Mouse (Mus musculus) small intestine, adult 2 months (tissue): ENCODE data around the gene Cdkn2aipnl. TPM values are rescaled to one million over a fixed set of nuclear protein-coding genes. Genes with fewer than 3 reads are reported as not detected.

Source experiments
- H3K27ac ChIP-seq: fragments of 200-500 bp; 2 replicates; pipeline ENCODE4 v1.5.1; 2012; ENCODE audit warnings: low read depth, low read length, control low read depth, inconsistent platforms; ENCODE audit not compliant: insufficient read depth
- H3K27me3 ChIP-seq: fragments of 200-500 bp; 2 replicates; pipeline ENCODE4 v1.6.1; 2012; ENCODE audit warnings: mild to moderate bottlenecking, moderate library complexity, low read length, inconsistent platforms; ENCODE audit not compliant: control insufficient read depth, insufficient read depth
- H3K36me3 ChIP-seq: fragments of 200-500 bp; 2 replicates; pipeline ENCODE4 v1.6.1; 2012; ENCODE audit warnings: mild to moderate bottlenecking, low read length, control low read depth, inconsistent platforms; ENCODE audit not compliant: control insufficient read depth, insufficient read depth
- H3K4me1 ChIP-seq: fragments of 200-500 bp; 2 replicates; pipeline ENCODE4 v1.6.1; 2012; ENCODE audit warnings: low read length, inconsistent platforms, mixed read lengths; ENCODE audit not compliant: control insufficient read depth, insufficient read depth, insufficient read length
- H3K4me3 ChIP-seq: fragments of 200-500 bp; 2 replicates; pipeline ENCODE4 v1.5.1; 2012; ENCODE audit warnings: low read depth, mild to moderate bottlenecking, control low read depth, inconsistent platforms, low read length, moderate library complexity
- CTCF ChIP-seq: fragments of 200-500 bp; IDR thresholded peaks from 2 replicates; pipeline ENCODE4 v1.5.1; 2012; ENCODE audit warnings: low read depth, mild to moderate bottlenecking, control low read depth, inconsistent platforms, low read length, moderate library complexity, mixed read lengths; ENCODE audit not compliant: insufficient replicate concordance, insufficient read length; ENCODE audit errors: extremely low read depth
- POLR2A ChIP-seq: fragments of 200-500 bp; IDR thresholded peaks from 2 replicates; pipeline ENCODE4 v1.6.1; 2012; ENCODE audit warnings: low read depth, mild to moderate bottlenecking, control low read depth, inconsistent platforms, low read length, moderate library complexity
- WGBS: fragments of 180-500 bp; shearing (Covaris S2); methylation state at CpG from one replicate; pipeline ENCODE4 v1.1.7; 2018; 5-methylcytosine and 5-hydroxymethylcytosine counted together
- polyA plus RNA-seq: library from polyadenylated mRNA; depleted of rRNA; stranded (reverse); fragments of >200 nt; gene quantifications from 2 replicates; pipeline ENCODE4 v1.2.3, GENCODE M21; 2012

Gene Cdkn2aipnl
- polyA plus RNA-seq, 1 experiment = 14.0 TPM

- no peak for TF ChIP-seq POLR2A
- TF ChIP-seq CTCF = no peak
- Histone ChIP-seq H3K27ac (peak overlapping the region; percentile 82), H3K4me3 (peak overlapping the region; percentile 89), H3K4me1 (peaks cover 2% of the 10 kb centered on the region; the same call in 1 of the 2 replicates), H3K27me3 (no peaks in the 10 kb centered on the region), H3K36me3 (peaks cover 28% of the 10 kb centered on the region)
- WGBS = under 1% methylated on average over 29 of the region's 29 CpGs
These were observed 32.3 kb downstream of the Cdkn2aipnl start for GRCm38 (mm10) chr11:51999611-52000289.

- Histone ChIP-seq H3K36me3 (peaks cover 22% of the 10 kb centered on the region), H3K4me1 (peaks cover 2% of the 10 kb centered on the region; the same call in 1 of the 2 replicates), H3K4me3 (peak within 1 kb of the TSS; percentile 89), H3K27ac (peak within 1 kb of the TSS; percentile 86), H3K27me3 (no peaks in the 10 kb centered on the region)
- WGBS = under 1% methylated on average over 63 of the region's 63 CpGs
- no peak for TF ChIP-seq CTCF
- TF ChIP-seq POLR2A = no peak; the same call in 1 of the 2 replicates
These were observed 33.0 kb downstream of the Cdkn2aipnl start, which contains the start of gene Ube2b for GRCm38 (mm10) chr11:52000290-52000962. TSS of gene Ube2b (minus strand) at chr11:52000762.

GRCm38 (mm10) chr11:52001341-52001740, 33.9 kb downstream of the Cdkn2aipnl start:
- no peak overlapping the region; the same call in 1 of the 2 replicates for H3K27ac ChIP-seq
- no peak overlapping the region for H3K4me3 ChIP-seq
- H3K4me1 ChIP-seq = peaks cover 2% of the 10 kb centered on the region; the same call in 1 of the 2 replicates
- TF ChIP-seq CTCF (no peak), POLR2A (no peak)
- WGBS = 77% methylated on average over 10 of the region's 10 CpGs
- peaks cover 13% of the 10 kb centered on the region for H3K36me3 ChIP-seq
- no peaks in the 10 kb centered on the region for H3K27me3 ChIP-seq

GRCm38 (mm10) chr11:52001861-52002260, 34.4 kb downstream of the Cdkn2aipnl start:
- H3K27me3 ChIP-seq = no peaks in the 10 kb centered on the region
- 96% methylated on average over 8 of the region's 8 CpGs for WGBS
- no peak overlapping the region for H3K4me3 ChIP-seq
- H3K36me3 ChIP-seq = peaks cover 10% of the 10 kb centered on the region
- H3K4me1 ChIP-seq = peaks cover 2% of the 10 kb centered on the region; the same call in 1 of the 2 replicates
- TF ChIP-seq CTCF = no peak
- no peak for TF ChIP-seq POLR2A
- H3K27ac ChIP-seq = no peak overlapping the region

GRCm38 (mm10) chr11:52002842-52003504, 35.5 kb downstream of the Cdkn2aipnl start:
- no peak for TF ChIP-seq CTCF
- TF ChIP-seq POLR2A = no peak
- no peak overlapping the region for H3K4me3 ChIP-seq
- H3K4me1 ChIP-seq = peaks cover 2% of the 10 kb centered on the region; the same call in 1 of the 2 replicates
- H3K36me3 ChIP-seq = no peaks in the 10 kb centered on the region
- peak overlapping the region; percentile 93 for H3K27ac ChIP-seq
- H3K27me3 ChIP-seq = no peaks in the 10 kb centered on the region
- 57% methylated on average over 13 of the region's 13 CpGs for WGBS

- Histone ChIP-seq H3K4me1 (peaks cover 2% of the 10 kb centered on the region; the same call in 1 of the 2 replicates), H3K36me3 (no peaks in the 10 kb centered on the region), H3K27me3 (no peaks in the 10 kb centered on the region), H3K4me3 (no peak overlapping the region; the same call in 1 of the 2 replicates), H3K27ac (peak overlapping the region; percentile 93)
- 6% methylated on average over 4 of the region's 4 CpGs for WGBS
- TF ChIP-seq CTCF (no peak), POLR2A (no peak)
These were observed 36.0 kb downstream of the Cdkn2aipnl start for GRCm38 (mm10) chr11:52003505-52003771.

GRCm38 (mm10) chr11:52003772-52004528, 36.5 kb downstream of the Cdkn2aipnl start, which contains the start of gene Cdkl3:
TSS of gene Cdkl3 (plus strand) at chr11:52004221.
- Histone ChIP-seq H3K36me3 (no peaks in the 10 kb centered on the region), H3K27ac (peak within 1 kb of the TSS; percentile 98), H3K4me1 (peaks cover 2% of the 10 kb centered on the region; the same call in 1 of the 2 replicates), H3K27me3 (no peaks in the 10 kb centered on the region), H3K4me3 (peak within 1 kb of the TSS; percentile 100)
- TF ChIP-seq POLR2A (peak; percentile 72), CTCF (no peak)
- WGBS = under 1% methylated on average over 51 of the region's 51 CpGs
